Mouse (Mus musculus): ENCODE measurements around the gene Sh3bgr. TPM values are rescaled to one million over a fixed set of nuclear protein-coding genes. Genes with fewer than 3 reads are reported as not detected.

Gene Sh3bgr
- polyA plus RNA-seq, 1 experiment from 2014 or later = 2.3 TPM

DNA sequence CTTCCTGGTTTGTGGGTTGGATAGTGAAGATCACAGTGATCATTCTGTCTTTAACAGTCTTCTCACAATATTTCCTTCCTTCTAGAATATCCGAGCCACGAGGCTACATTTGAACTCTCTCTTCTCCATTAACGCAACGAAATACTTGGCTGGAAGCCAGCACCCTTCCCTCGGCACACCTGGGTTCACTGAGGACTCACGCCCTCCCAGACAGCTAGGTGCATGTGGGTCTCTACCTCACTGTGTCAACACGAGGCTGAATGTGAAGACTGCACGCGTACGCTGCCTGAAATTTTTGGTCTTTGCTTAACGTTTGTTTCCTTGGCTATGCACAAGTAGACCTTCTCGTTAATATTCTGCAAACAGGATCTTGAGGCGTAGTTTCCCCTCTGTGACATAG lies 28.2 kb downstream of the Sh3bgr start:
- H3K27ac ChIP-seq (ENCODE audit: low read length) = no peak overlapping the region
- WGBS = 84% methylated on average over 13 of the region's 13 CpGs
- no peak for ATAC-seq
- no peak overlapping the region for H3K4me2 ChIP-seq (ENCODE audit: low read length)
- peaks cover 4% of the 10 kb centered on the region for H3K4me1 ChIP-seq (ENCODE audit: control insufficient read depth, insufficient read depth, low read length)
- H3K9ac ChIP-seq (ENCODE audit: low read depth, low read length) = no peak overlapping the region
- H3K4me3 ChIP-seq (ENCODE audit: low read depth, low read length) = no peak overlapping the region
- H3K27me3 ChIP-seq (ENCODE audit: control insufficient read depth, insufficient read depth, low read depth, low read length) = no peaks in the 10 kb centered on the region
- no peaks in the 10 kb centered on the region for H3K9me3 ChIP-seq (replicated peaks; ENCODE audit: control insufficient read depth, low read length, poor library complexity, severe bottlenecking)
- H3K36me3 ChIP-seq (ENCODE audit: control insufficient read depth, insufficient read depth, low read length) = no peaks in the 10 kb centered on the region

DNA sequence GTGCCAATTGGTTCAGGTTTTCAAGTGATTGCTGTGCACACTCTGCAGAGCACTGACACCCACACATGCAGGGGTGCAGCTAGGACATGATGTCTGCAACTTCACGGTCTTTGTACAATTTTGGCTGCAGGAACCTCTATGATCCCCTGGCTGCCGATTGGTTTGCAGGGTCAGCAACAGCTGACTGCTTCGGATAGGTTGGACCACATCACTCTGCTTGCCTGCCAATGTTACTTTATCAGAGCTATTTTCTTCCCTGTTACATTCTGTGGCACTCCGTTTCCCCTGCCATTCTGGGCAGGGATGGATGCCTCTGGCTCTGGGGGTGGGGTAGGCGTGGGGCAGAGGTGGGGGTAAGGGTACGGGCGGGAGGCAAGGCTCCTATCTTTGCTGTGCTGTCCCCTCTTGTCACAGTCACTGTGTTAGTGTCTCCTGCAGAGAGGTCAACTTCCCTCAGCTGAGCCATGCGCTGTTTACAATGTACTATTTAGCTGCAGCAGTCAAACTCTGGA lies 28.9 kb downstream of the Sh3bgr start:
- Histone ChIP-seq H3K4me2 (ENCODE audit: low read length) (no peak overlapping the region), H3K36me3 (ENCODE audit: control insufficient read depth, insufficient read depth, low read length) (no peaks in the 10 kb centered on the region), H3K9me3 (replicated peaks; ENCODE audit: control insufficient read depth, low read length, poor library complexity, severe bottlenecking) (no peaks in the 10 kb centered on the region), H3K9ac (ENCODE audit: low read depth, low read length) (no peak overlapping the region), H3K27ac (ENCODE audit: low read length) (0 out of 2 replicates have a peak overlapping the region, but pooled peaks have one; percentile 22), H3K27me3 (ENCODE audit: control insufficient read depth, insufficient read depth, low read depth, low read length) (no peaks in the 10 kb centered on the region), H3K4me3 (ENCODE audit: low read depth, low read length) (no peak overlapping the region), H3K4me1 (ENCODE audit: control insufficient read depth, insufficient read depth, low read length) (peaks cover 4% of the 10 kb centered on the region)
- no peak for ATAC-seq
- WGBS = 43% methylated on average over 8 of the region's 8 CpGs

DNA sequence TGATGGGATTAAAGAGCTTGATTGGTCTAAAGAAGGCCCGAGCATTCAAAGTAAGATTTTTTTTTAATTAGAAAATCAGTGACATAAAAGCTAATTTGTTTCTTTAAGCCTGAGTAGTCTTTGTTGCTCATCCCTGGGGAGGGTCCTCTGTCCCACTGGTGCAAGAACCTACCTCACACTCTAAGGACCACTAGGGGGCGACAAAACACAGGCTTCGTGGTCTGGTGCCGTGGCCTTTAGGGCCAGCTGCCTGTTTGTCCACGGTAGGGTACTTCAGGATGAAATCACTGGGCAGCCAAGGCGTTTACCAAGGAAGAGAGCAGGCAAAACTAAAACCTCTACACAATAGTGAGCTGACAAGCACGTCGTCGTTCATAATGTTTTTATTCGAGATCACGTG lies 30.2 kb downstream of the Sh3bgr start:
- Histone ChIP-seq H3K27ac (ENCODE audit: low read length) (no peak overlapping the region), H3K4me3 (ENCODE audit: low read depth, low read length) (no peak overlapping the region), H3K4me2 (ENCODE audit: low read length) (no peak overlapping the region), H3K36me3 (ENCODE audit: control insufficient read depth, insufficient read depth, low read length) (no peaks in the 10 kb centered on the region), H3K4me1 (ENCODE audit: control insufficient read depth, insufficient read depth, low read length) (peaks cover 11% of the 10 kb centered on the region), H3K27me3 (ENCODE audit: control insufficient read depth, insufficient read depth, low read depth, low read length) (no peaks in the 10 kb centered on the region), H3K9ac (ENCODE audit: low read depth, low read length) (no peak overlapping the region), H3K9me3 (replicated peaks; ENCODE audit: control insufficient read depth, low read length, poor library complexity, severe bottlenecking) (no peaks in the 10 kb centered on the region)
- WGBS = 32% methylated on average over 11 of the region's 11 CpGs
- peak; percentile 67; the same call in 1 of the 2 replicates for ATAC-seq

DNA sequence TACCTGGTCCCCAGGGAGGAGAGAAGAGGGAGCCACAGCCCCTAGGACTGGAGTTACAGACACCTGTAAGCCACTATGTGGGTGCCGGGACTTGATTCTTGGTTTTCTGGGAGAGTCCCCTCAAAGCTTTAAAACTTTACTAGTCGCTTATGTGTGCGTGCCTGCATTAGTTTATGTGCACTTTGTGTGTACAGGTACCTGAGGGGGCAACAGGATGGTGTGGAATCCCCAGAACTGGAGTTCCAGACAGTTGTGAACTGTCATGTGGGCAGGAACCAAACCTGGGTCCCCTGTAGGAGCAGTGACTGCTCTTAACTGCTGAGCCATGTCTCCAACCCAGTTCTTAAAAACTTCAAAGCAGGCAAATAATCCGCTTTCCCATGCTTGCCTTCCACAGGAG lies 31.0 kb downstream of the Sh3bgr start:
- Histone ChIP-seq H3K4me3 (ENCODE audit: low read depth, low read length) (no peak overlapping the region), H3K9me3 (replicated peaks; ENCODE audit: control insufficient read depth, low read length, poor library complexity, severe bottlenecking) (no peaks in the 10 kb centered on the region), H3K4me1 (ENCODE audit: control insufficient read depth, insufficient read depth, low read length) (peaks cover 17% of the 10 kb centered on the region), H3K27me3 (ENCODE audit: control insufficient read depth, insufficient read depth, low read depth, low read length) (no peaks in the 10 kb centered on the region), H3K36me3 (ENCODE audit: control insufficient read depth, insufficient read depth, low read length) (no peaks in the 10 kb centered on the region), H3K27ac (ENCODE audit: low read length) (no peak overlapping the region), H3K4me2 (ENCODE audit: low read length) (no peak overlapping the region), H3K9ac (ENCODE audit: low read depth, low read length) (no peak overlapping the region)
- WGBS = 95% methylated on average over 4 of the region's 4 CpGs
- no peak for ATAC-seq

DNA sequence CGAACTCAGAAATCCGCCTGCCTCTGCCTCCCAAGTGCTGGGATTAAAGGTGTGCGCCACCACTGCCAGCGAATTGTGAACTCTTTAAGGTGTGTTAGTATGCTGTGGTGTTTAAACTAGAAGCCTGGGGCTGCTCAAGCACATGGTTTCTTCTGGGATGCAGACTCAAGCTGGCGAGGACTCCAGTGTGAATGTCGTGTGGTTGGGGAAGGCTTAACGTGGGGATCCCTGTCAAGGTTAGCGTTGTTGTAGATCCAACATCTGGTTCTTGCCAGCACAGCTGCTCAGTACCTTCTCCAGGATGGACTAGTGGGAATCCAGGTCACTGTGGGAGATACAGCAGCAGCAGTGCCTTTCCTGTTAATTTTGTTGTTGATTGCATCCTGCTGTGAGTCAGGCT lies 31.7 kb downstream of the Sh3bgr start:
- peaks cover 17% of the 10 kb centered on the region for H3K4me1 ChIP-seq (ENCODE audit: control insufficient read depth, insufficient read depth, low read length)
- H3K4me2 ChIP-seq (ENCODE audit: low read length) = no peak overlapping the region
- no peaks in the 10 kb centered on the region for H3K36me3 ChIP-seq (ENCODE audit: control insufficient read depth, insufficient read depth, low read length)
- H3K9ac ChIP-seq (ENCODE audit: low read depth, low read length) = no peak overlapping the region
- 90% methylated on average over 8 of the region's 8 CpGs for WGBS
- no peak for ATAC-seq
- no peak overlapping the region for H3K27ac ChIP-seq (ENCODE audit: low read length)
- no peak overlapping the region for H3K4me3 ChIP-seq (ENCODE audit: low read depth, low read length)
- H3K9me3 ChIP-seq (replicated peaks; ENCODE audit: control insufficient read depth, low read length, poor library complexity, severe bottlenecking) = no peaks in the 10 kb centered on the region
- H3K27me3 ChIP-seq (ENCODE audit: control insufficient read depth, insufficient read depth, low read depth, low read length) = no peaks in the 10 kb centered on the region

DNA sequence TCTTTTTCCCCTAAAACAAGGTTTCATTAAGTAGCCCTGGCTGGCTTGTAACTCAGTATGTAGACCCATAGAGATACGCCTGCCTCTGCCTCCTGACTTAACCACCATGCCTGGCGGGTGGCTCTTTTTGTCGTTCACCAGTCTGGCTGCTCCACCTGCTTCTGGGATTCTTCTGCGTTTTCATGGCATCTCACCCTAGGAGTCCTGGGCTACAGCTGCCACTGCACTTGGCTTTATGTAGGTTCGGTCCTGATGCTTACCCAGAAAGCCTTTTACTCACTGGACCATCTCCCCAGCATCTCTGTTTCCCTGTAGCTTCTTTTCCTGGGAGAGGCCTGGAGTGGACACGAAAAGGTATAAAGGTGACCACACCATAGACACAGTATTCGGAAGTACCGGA lies 33.7 kb downstream of the Sh3bgr start:
- Histone ChIP-seq H3K36me3 (ENCODE audit: control insufficient read depth, insufficient read depth, low read length) (no peaks in the 10 kb centered on the region), H3K4me2 (ENCODE audit: low read length) (no peak overlapping the region), H3K27ac (ENCODE audit: low read length) (no peak overlapping the region), H3K9ac (ENCODE audit: low read depth, low read length) (no peak overlapping the region), H3K4me3 (ENCODE audit: low read depth, low read length) (no peak overlapping the region), H3K4me1 (ENCODE audit: control insufficient read depth, insufficient read depth, low read length) (peaks cover 15% of the 10 kb centered on the region), H3K9me3 (replicated peaks; ENCODE audit: control insufficient read depth, low read length, poor library complexity, severe bottlenecking) (no peaks in the 10 kb centered on the region), H3K27me3 (ENCODE audit: control insufficient read depth, insufficient read depth, low read depth, low read length) (no peaks in the 10 kb centered on the region)
- WGBS = 91% methylated on average over 8 of the region's 8 CpGs
- no peak for ATAC-seq

DNA sequence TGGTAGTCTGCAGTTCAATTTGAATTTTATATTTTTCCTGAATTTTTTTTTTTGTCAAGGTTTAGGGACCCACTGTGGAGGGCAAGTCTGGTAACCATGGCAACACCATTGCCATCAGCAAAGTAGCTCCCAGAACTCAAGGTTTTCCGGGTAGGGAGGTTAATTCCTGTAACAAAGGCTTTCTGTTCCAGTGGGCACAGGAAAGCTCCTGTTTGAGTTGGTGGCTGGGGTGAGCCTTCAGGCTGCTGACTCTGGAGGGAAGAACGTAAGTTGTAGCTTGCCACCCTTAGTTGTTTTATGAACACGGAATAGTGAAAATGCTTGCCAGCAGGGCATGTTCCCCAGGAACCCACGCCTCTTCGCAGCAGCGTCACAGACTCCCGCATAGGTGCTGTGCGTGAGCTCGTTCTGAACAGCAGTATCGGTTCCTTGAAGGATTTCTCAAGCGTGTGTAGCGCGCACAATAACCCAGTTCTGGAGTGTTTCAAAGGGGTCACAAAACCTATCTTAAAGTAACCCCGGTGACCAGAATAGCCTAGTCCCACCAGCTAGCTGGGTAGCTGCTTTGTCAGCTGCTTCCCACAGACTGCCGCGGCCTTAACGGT lies 35.2 kb downstream of the Sh3bgr start, which contains the start of gene B3galt5:
Gene B3galt5, plus strand, starts transcription at position 436 of the 605 bp plus-strand sequence.
- WGBS = 39% methylated on average over 17 of the region's 17 CpGs
- ATAC-seq = peak; percentile 72
- peak within 1 kb of the TSS; percentile 44 for H3K4me2 ChIP-seq (ENCODE audit: low read length)

DNA sequence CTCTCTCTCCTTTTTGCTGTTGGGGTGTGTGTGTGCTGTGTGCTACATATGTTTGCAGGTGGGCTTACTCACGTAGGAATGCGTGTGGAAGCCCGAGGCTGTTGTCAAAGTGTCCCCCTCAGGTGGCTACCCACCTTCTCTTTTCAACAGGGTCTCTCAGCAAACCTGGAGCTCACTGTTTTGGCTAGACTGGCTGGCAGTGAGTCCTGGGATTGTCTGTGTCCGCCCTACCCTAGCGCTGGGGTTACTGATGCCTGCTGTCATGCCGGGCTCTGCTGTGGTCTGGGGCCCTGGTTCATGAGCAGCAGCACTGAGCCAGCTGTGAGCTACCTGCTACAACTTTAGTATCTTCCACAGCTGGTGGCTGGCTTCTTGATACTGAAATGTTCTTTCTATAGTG lies 44.2 kb downstream of the Sh3bgr start:
- 80% methylated on average over 6 of the region's 6 CpGs for WGBS
- no peaks in the 10 kb centered on the region for H3K9me3 ChIP-seq (replicated peaks; ENCODE audit: control insufficient read depth, low read length, poor library complexity, severe bottlenecking)
- no peaks in the 10 kb centered on the region for H3K4me1 ChIP-seq (ENCODE audit: control insufficient read depth, insufficient read depth, low read length)
- ATAC-seq = no peak
- no peaks in the 10 kb centered on the region for H3K36me3 ChIP-seq (ENCODE audit: control insufficient read depth, insufficient read depth, low read length)
- no peak overlapping the region for H3K4me2 ChIP-seq (ENCODE audit: low read length)
- no peaks in the 10 kb centered on the region for H3K27me3 ChIP-seq (ENCODE audit: control insufficient read depth, insufficient read depth, low read depth, low read length)
- no peak overlapping the region for H3K9ac ChIP-seq (ENCODE audit: low read depth, low read length)
- no peak overlapping the region for H3K4me3 ChIP-seq (ENCODE audit: low read depth, low read length)
- H3K27ac ChIP-seq (ENCODE audit: low read length) = no peak overlapping the region

More for the DNA sequence above, 35.2 kb downstream of the Sh3bgr start, which contains the start of gene B3galt5:
- H3K4me3 ChIP-seq (ENCODE audit: low read depth, low read length) = no peak within 1 kb of the TSS; the same call in 1 of the 2 replicates
- peaks cover 12% of the 10 kb centered on the region for H3K4me1 ChIP-seq (ENCODE audit: control insufficient read depth, insufficient read depth, low read length)
- no peaks in the 10 kb centered on the region for H3K9me3 ChIP-seq (replicated peaks; ENCODE audit: control insufficient read depth, low read length, poor library complexity, severe bottlenecking)
- peak within 1 kb of the TSS; percentile 0; the same call in 1 of the 2 replicates for H3K9ac ChIP-seq (ENCODE audit: low read depth, low read length)
- H3K27me3 ChIP-seq (ENCODE audit: control insufficient read depth, insufficient read depth, low read depth, low read length) = no peaks in the 10 kb centered on the region
- no peaks in the 10 kb centered on the region for H3K36me3 ChIP-seq (ENCODE audit: control insufficient read depth, insufficient read depth, low read length)
- peak within 1 kb of the TSS; percentile 48 for H3K27ac ChIP-seq (ENCODE audit: low read length)

DNA sequence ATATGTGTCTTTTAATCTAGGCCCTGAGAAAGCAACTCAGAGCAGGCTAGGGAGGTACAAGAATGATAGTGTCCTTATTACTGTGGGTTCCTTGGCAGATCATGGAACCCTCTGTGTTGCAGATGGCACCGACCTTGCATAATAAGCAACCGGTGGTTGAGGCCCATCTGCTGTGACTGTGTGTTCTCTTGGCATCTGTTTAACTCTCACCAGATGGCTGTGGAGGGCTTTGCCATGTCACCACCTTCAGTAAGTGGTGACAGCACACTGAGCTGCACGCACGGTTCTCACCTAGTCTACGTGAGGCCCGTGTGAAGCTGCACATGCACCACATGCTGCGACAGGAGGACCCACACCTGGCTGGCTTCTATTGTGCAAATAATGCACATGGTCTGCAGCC lies 49.4 kb downstream of the Sh3bgr start:
- ATAC-seq = no peak
- no peaks in the 10 kb centered on the region for H3K27me3 ChIP-seq (ENCODE audit: control insufficient read depth, insufficient read depth, low read depth, low read length)
- H3K36me3 ChIP-seq (ENCODE audit: control insufficient read depth, insufficient read depth, low read length) = no peaks in the 10 kb centered on the region
- no peaks in the 10 kb centered on the region for H3K9me3 ChIP-seq (replicated peaks; ENCODE audit: control insufficient read depth, low read length, poor library complexity, severe bottlenecking)
- H3K9ac ChIP-seq (ENCODE audit: low read depth, low read length) = no peak overlapping the region
- 72% methylated on average over 7 of the region's 7 CpGs for WGBS
- H3K4me2 ChIP-seq (ENCODE audit: low read length) = no peak overlapping the region
- H3K4me1 ChIP-seq (ENCODE audit: control insufficient read depth, insufficient read depth, low read length) = no peaks in the 10 kb centered on the region
- no peak overlapping the region for H3K27ac ChIP-seq (ENCODE audit: low read length)
- no peak overlapping the region for H3K4me3 ChIP-seq (ENCODE audit: low read depth, low read length)

All from midbrain, embryonic 16.5 days (tissue).